ENCODE assay signal across 8 mouse cellular contexts in genomic region chr17:48512614-48513281, GRCm38 (mm10). TPM values are rescaled to one million over a fixed set of nuclear protein-coding genes. Genes with fewer than 3 reads are reported as not detected.
DNase-seq lines count a peak whose midpoint lies in the region; ATAC-seq lines count a peak whose summit lies in the region.
"Had no signal": no experiment of that assay in that cellular context is flagged by ENCODE, and none has a peak within 500 bp of the region (broad histone marks: within the 10 kb centered on the region; RNA-seq: fewer than 3 reads in every experiment).

No protein-coding gene starts in this region.

- no peaks in the 10 kb centered on the region for H3K36me3 ChIP-seq in embryonic facial prominence, embryonic 11.5 days (replicated peaks; ENCODE audit: control insufficient read depth, insufficient read depth, low read depth, low read length)
- no peaks in the 10 kb centered on the region for H3K36me3 ChIP-seq in neural tube, embryonic 11.5 days (ENCODE audit: control insufficient read depth, insufficient read depth, low read length)

- ATAC-seq in embryonic facial prominence, embryonic 11.5 days (replicated peaks; ENCODE audit: insufficient number of reproducible peaks, low FRiP score, low TSS enrichment, low read depth): peak; percentile 92
- peak; percentile 94 for ATAC-seq in neural tube, embryonic 11.5 days (ENCODE audit: insufficient read depth, low FRiP score, low TSS enrichment)
- ATAC-seq: inflammation-experienced regulatory T-cells, adult 6 months had no signal

- WGBS in embryonic facial prominence, embryonic 11.5 days: 34% methylated on average over 18 of the region's 18 CpGs
- WGBS in neural tube, embryonic 11.5 days: 30% methylated on average over 18 of the region's 18 CpGs

- H3K9ac ChIP-seq in embryonic facial prominence, embryonic 11.5 days (replicated peaks; ENCODE audit: low read length): no peak overlapping the region
- no peak overlapping the region for H3K9ac ChIP-seq in neural tube, embryonic 11.5 days (ENCODE audit: low read length)

- H3K4me3 ChIP-seq in embryonic facial prominence, embryonic 11.5 days (ENCODE audit: low read depth, low read length): no peak overlapping the region
- no peak overlapping the region for H3K4me3 ChIP-seq in neural tube, embryonic 11.5 days (ENCODE audit: low read depth, low read length)

- no peak overlapping the region for H3K27ac ChIP-seq in embryonic facial prominence, embryonic 11.5 days (replicated peaks; ENCODE audit: low read depth, low read length)
- H3K27ac ChIP-seq in neural tube, embryonic 11.5 days (ENCODE audit: low read depth, low read length): no peak overlapping the region

- H3K4me2 ChIP-seq in embryonic facial prominence, embryonic 11.5 days (ENCODE audit: low read depth, low read length): no peak overlapping the region
- no peak overlapping the region for H3K4me2 ChIP-seq in neural tube, embryonic 11.5 days (ENCODE audit: low read depth)

- H3K27me3 ChIP-seq in embryonic facial prominence, embryonic 11.5 days (ENCODE audit: control insufficient read depth, insufficient read depth, low read length): no peaks in the 10 kb centered on the region
- H3K27me3 ChIP-seq in neural tube, embryonic 11.5 days (ENCODE audit: control insufficient read depth, insufficient read depth, low read length): no peaks in the 10 kb centered on the region

- no peaks in the 10 kb centered on the region for H3K9me3 ChIP-seq in embryonic facial prominence, embryonic 11.5 days (replicated peaks; ENCODE audit: control insufficient read depth, low read length)
- no peaks in the 10 kb centered on the region for H3K9me3 ChIP-seq in neural tube, embryonic 11.5 days (ENCODE audit: control insufficient read depth, low read length)

- no peaks in the 10 kb centered on the region; the same call in 1 of the 2 replicates for H3K4me1 ChIP-seq in embryonic facial prominence, embryonic 11.5 days (ENCODE audit: control insufficient read depth, insufficient read depth, low read length)
- peaks cover 13% of the 10 kb centered on the region; the same call in 1 of the 2 replicates for H3K4me1 ChIP-seq in neural tube, embryonic 11.5 days (ENCODE audit: control insufficient read depth, insufficient read depth, low read length)

- DNase-seq in embryo, embryonic 10 days (ENCODE audit: low spot score): peak; percentile 64
- peak; percentile 37 for DNase-seq in embryonic facial prominence, embryonic 11.5 days (ENCODE audit: low spot score)
- DNase-seq in kidney, postnatal 10 days: peak; percentile 24
- DNase-seq in neural tube, embryonic 11.5 days (ENCODE audit: low spot score): peak; percentile 70
- no peak for DNase-seq in cerebellum, adult 11-12 months
- no peak for DNase-seq in cerebellum, adult 11 months
- DNase-seq in testis, postnatal 10 days (ENCODE audit: low spot score): no peak

RNA-seq across cellular contexts. Expression of gene Unc5cl, which starts 58.0 kb away (rescaled TPM):
- 0.26 and 0.34 TPM in 2 replicates for polyA plus RNA-seq in embryonic facial prominence, embryonic 11.5 days (2014; fragmentation: Nextera tagmentation; extraction: Ambion mirVana)
- 0.16 and 0.48 TPM in 2 replicates for polyA plus RNA-seq in neural tube, embryonic 11.5 days (2014; fragmentation: Nextera tagmentation; extraction: Ambion mirVana)

Comparison
In these comparisons a context has a peak if more than half of its experiments do, and no peak if none do; other contexts are left out.
1. DNase-seq: peak in embryo, embryonic 10 days (single experiment), embryonic facial prominence, embryonic 11.5 days (single experiment), kidney, postnatal 10 days (single experiment) and neural tube, embryonic 11.5 days (single experiment); none in cerebellum, adult 11-12 months (single experiment), cerebellum, adult 11 months (single experiment) and testis, postnatal 10 days (single experiment).